Mouse (Mus musculus): ENCODE results near the gene Gm15262. TPM values are rescaled to one million over a fixed set of nuclear protein-coding genes. Genes with fewer than 3 reads are reported as not detected.
"Not testable (repeated sequence)": the region's sequence is repeated elsewhere in the genome, so short reads cannot be mapped to it uniquely, and the experiment has no call there.

Gene Gm15262
- polyA plus RNA-seq (2017; shearing (Covaris generic)) = not detected

GRCm38 (mm10) chrX:161287156-161287555 is at the start of gene Gm15262:
TSS of gene Gm15262 (plus strand) at chrX:161287456.
- not testable (repeated sequence) for ATAC-seq

GRCm38 (mm10) chrX:161308131-161308530 is 20.9 kb downstream of the Gm15262 start:
- no peak for ATAC-seq

GRCm38 (mm10) chrX:161316443-161316842 is 29.2 kb downstream of the Gm15262 start:
- no peak for ATAC-seq

GRCm38 (mm10) chrX:161370927-161371326 is 83.7 kb downstream of the Gm15262 start:
- no peak for ATAC-seq

GRCm38 (mm10) chrX:161371461-161371860 is 84.2 kb downstream of the Gm15262 start:
- no peak for ATAC-seq

GRCm38 (mm10) chrX:161375568-161375967 is 88.3 kb downstream of the Gm15262 start:
- no peak for ATAC-seq

GRCm38 (mm10) chrX:161385791-161386190 is 98.5 kb downstream of the Gm15262 start:
- ATAC-seq = no peak

GRCm38 (mm10) chrX:161387942-161388341 is 100.7 kb downstream of the Gm15262 start:
- ATAC-seq = no peak

- peak; percentile 52 for ATAC-seq
Observed at GRCm38 (mm10) chrX:161399110-161399509, 111.9 kb downstream of the Gm15262 start.

- ATAC-seq = no peak
Observed at GRCm38 (mm10) chrX:161411151-161411550, 123.9 kb downstream of the Gm15262 start.

Other genes with a start within 250 kb of the Gm15262 start
- gene Scml2, start 170.3 kb upstream of the Gm15262 start, polyA plus RNA-seq (2017; shearing (Covaris generic)) = not detected

All from activated CD4-positive, CD25-positive, alpha-beta regulatory T cell, adult 4 months (primary cell).